Mouse (Mus musculus): ENCODE results near the gene Pon2. TPM values are rescaled to one million over a fixed set of nuclear protein-coding genes. Genes with fewer than 3 reads are reported as not detected.
"Not testable (repeated sequence)": the region's sequence is repeated elsewhere in the genome, so short reads cannot be mapped to it uniquely, and the experiment has no call there.

Pon2 gene
- 14.1 and 16.3 TPM in 2 replicates for polyA plus RNA-seq (2012; rRNA removed)

DNA sequence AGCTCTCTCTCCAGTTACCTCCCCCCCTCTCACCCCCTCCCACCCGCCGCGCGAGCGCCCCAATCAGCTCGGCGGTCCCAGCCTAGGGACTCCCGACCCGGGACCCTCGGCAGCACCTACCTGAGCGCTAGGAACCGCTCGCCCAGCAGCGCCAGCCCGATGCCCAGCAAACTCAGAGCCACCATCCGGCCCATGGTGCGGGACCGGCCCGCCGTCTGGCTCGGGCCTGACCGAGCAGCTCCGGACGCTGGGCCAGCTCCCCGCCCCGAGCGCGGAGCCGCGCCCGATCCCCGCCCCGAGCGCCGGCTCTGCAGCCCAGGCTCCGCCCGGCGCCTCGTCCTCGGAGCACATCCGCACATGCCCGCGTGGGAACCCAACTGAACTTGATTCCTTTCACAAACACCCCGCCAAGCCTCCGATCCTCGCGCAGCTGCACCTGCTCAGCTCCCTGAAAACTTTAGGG, at the start of gene Pon2:
Pon2 (minus strand) TSS at position 364 of the 463 bp plus-strand sequence.
- Histone ChIP-seq H3K27me3 (replicated peaks; ENCODE audit: control insufficient read depth, insufficient read depth, low read length) (no peaks in the 10 kb centered on the region), H3K4me3 (ENCODE audit: insufficient read depth, low read depth, low read length) (peak within 1 kb of the TSS; percentile 98), H3K4me1 (ENCODE audit: control insufficient read depth, insufficient read depth, low read length) (no peaks in the 10 kb centered on the region), H3K36me3 (ENCODE audit: control insufficient read depth, insufficient read depth, low read length) (no peaks in the 10 kb centered on the region), H3K27ac (ENCODE audit: insufficient read depth, low read depth, low read length) (peak within 1 kb of the TSS; percentile 92)
- TF ChIP-seq CTCF (conservative IDR thresholded peaks at IDR 0.05; ENCODE audit: insufficient read depth, insufficient read length, low read depth, low read length) (0 out of 2 replicates have a peak, but pooled peaks have one; percentile 1), POLR2A (IDR thresholded peaks at IDR 0.05; ENCODE audit: low read depth, low read length) (no peak)
- 1% methylated on average over 45 of the region's 47 CpGs for WGBS
- DNase-seq, result peak; percentile 87

DNA sequence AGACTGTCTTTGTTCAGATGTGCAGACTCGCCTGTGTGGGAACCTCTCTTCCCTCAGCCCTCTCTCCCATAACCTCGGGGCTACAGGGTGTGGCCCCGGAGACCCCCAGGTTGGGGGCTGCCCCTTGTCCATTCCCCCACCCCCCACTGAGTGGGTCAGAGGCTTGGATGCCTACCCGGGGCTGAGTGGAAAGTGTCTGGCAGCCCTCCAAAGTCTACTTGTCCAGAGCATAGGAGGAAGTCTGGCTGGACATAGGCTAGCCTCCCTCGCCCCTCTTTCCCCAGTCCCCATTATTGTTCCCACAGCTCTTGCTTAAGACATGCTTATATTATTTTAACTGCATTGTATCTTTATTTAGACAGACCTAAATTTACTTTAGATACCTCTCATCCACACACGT, 46.0 kb upstream of the Pon2 start:
- Histone ChIP-seq H3K4me3 (ENCODE audit: insufficient read depth, low read depth, low read length) (no peak overlapping the region), H3K4me1 (ENCODE audit: control insufficient read depth, insufficient read depth, low read length) (no peaks in the 10 kb centered on the region), H3K27me3 (replicated peaks; ENCODE audit: control insufficient read depth, insufficient read depth, low read length) (no peaks in the 10 kb centered on the region), H3K27ac (ENCODE audit: insufficient read depth, low read depth, low read length) (no peak overlapping the region), H3K36me3 (ENCODE audit: control insufficient read depth, insufficient read depth, low read length) (no peaks in the 10 kb centered on the region)
- 56% methylated on average over 6 of the region's 6 CpGs for WGBS
- TF ChIP-seq CTCF (conservative IDR thresholded peaks at IDR 0.05; ENCODE audit: insufficient read depth, insufficient read length, low read depth, low read length), result no peak
- TF ChIP-seq POLR2A (IDR thresholded peaks at IDR 0.05; ENCODE audit: low read depth, low read length), result no peak
- no peak for DNase-seq

DNA sequence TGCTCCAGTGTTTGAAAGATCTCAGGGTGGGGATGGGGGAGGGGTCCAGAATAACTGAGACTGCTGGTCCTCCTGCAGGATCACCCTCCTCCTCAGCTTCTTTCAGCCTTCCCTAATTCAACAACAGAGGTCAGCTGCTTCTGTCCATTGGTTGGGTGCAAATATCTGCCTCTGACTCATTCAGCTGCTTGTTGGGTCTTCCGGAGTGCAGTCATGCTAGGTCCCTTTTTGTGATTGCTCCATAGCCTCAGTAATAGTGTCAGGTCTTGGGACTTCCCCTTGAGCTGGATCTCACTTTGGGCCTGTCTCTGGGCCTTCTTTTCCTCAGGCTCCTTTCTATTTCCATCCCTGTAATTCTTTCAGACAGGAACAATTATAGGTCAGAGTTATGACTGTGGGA, 41.0 kb upstream of the Pon2 start:
- DNase-seq; H3K27ac ChIP-seq (ENCODE audit: insufficient read depth, low read depth, low read length); H3K27me3 ChIP-seq (replicated peaks; ENCODE audit: control insufficient read depth, insufficient read depth, low read length); H3K4me1 ChIP-seq (ENCODE audit: control insufficient read depth, insufficient read depth, low read length); H3K4me3 ChIP-seq (ENCODE audit: insufficient read depth, low read depth, low read length); H3K36me3 ChIP-seq (ENCODE audit: control insufficient read depth, insufficient read depth, low read length): not testable (repeated sequence)
- 97% methylated on average over 1 of the region's 1 CpGs for WGBS

DNA sequence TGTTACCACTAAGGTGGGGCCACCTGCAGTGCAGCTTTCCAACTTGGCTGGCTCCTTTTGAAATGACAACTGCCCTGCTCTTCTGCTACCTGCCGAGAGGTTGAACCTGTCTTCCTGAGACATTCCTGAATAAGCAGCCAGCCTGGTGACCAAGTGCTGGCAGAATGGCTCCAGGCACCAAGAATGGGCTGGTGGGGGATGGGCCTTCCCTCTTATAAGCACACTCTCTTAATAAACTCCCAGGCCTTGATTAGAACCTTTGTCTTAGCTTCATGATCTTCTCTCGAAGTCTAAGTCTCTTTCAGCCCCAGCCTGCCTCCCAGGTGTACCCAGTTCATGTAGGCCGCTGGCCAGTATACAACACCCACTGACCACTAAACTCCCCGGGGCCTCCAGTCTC, 40.5 kb upstream of the Pon2 start:
- not testable (repeated sequence) for H3K4me1 ChIP-seq (ENCODE audit: control insufficient read depth, insufficient read depth, low read length); DNase-seq; H3K36me3 ChIP-seq (ENCODE audit: control insufficient read depth, insufficient read depth, low read length); H3K27me3 ChIP-seq (replicated peaks; ENCODE audit: control insufficient read depth, insufficient read depth, low read length); H3K4me3 ChIP-seq (ENCODE audit: insufficient read depth, low read depth, low read length); H3K27ac ChIP-seq (ENCODE audit: insufficient read depth, low read depth, low read length)
- 95% methylated on average over 4 of the region's 4 CpGs for WGBS

DNA sequence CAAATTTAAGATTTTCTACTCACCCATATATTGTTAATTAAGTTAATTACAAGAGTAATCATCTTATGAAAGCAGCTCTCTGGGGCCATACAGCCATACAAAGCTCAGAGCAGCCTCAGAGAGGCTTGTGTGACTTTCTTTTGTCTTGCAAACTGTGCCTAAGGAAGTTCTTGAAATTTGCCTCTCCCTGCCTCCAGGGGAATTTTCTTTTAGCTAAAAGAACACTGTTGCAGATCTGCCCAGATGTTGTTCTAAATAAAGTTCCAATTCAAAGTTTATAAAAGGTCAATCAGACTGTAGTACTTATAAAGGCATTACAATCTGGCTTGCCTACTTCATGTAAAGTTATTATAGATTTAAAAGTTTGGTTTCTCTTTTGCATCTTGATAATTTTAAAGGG, 37.8 kb upstream of the Pon2 start:
- not testable (repeated sequence) for H3K27ac ChIP-seq (ENCODE audit: insufficient read depth, low read depth, low read length); H3K4me3 ChIP-seq (ENCODE audit: insufficient read depth, low read depth, low read length); H3K4me1 ChIP-seq (ENCODE audit: control insufficient read depth, insufficient read depth, low read length); H3K36me3 ChIP-seq (ENCODE audit: control insufficient read depth, insufficient read depth, low read length); DNase-seq; H3K27me3 ChIP-seq (replicated peaks; ENCODE audit: control insufficient read depth, insufficient read depth, low read length)

DNA sequence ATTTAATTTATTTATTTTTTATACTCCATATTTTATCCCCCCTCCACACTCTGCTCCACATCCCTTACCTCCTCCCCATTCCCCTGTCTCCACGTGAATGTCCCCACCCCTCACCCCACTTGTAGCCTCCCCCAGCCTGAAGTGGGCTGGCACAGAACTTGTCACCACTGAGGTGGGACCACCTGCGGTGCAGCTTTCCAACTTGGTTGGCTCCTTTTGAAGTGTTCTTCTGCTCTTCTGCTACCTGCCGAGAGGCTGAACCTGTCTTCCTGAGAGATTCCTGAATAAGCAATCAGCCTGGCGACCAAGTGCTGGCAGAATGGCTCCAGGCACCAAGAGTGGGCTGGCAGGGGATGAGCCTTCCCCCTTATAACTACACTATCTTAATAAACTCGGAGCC, 35.8 kb upstream of the Pon2 start:
- Histone ChIP-seq H3K4me1 (ENCODE audit: control insufficient read depth, insufficient read depth, low read length) (no peaks in the 10 kb centered on the region), H3K27ac (ENCODE audit: insufficient read depth, low read depth, low read length) (no peak overlapping the region), H3K4me3 (ENCODE audit: insufficient read depth, low read depth, low read length) (no peak overlapping the region), H3K27me3 (replicated peaks; ENCODE audit: control insufficient read depth, insufficient read depth, low read length) (no peaks in the 10 kb centered on the region), H3K36me3 (ENCODE audit: control insufficient read depth, insufficient read depth, low read length) (no peaks in the 10 kb centered on the region)
- TF ChIP-seq POLR2A (IDR thresholded peaks at IDR 0.05; ENCODE audit: low read depth, low read length) (no peak), CTCF (conservative IDR thresholded peaks at IDR 0.05; ENCODE audit: insufficient read depth, insufficient read length, low read depth, low read length) (no peak)
- WGBS, result 70% methylated on average over 5 of the region's 5 CpGs
- DNase-seq, result no peak

DNA sequence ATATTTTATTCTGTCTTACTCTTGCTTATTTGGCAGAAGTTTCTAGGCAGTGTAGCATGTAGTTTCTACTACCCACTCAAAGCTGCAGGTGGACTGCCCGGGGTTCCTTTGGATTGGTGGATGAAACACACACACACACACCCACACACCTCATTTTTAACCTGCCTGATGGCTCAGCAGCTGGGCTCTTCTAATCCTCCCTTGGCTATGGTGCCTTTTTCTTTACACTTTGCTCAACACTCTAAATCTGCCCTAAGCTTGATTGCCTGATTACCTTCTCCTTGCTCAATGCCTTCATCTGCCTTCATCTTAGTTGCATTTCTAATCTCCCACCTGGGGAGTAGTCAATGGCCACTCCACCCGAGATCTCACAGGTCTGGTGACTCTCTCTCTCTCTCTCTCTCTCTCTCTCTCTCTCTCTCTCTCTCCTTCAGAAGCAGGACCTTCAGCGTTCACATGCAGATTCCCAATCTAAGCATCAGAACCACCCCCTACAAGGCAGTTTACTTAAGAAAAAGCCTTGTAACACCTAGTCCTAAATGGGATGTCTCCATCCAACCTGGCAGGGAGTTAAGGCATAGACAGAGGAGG, 34.4 kb upstream of the Pon2 start:
- Histone ChIP-seq H3K27ac (ENCODE audit: insufficient read depth, low read depth, low read length) (no peak overlapping the region), H3K4me1 (ENCODE audit: control insufficient read depth, insufficient read depth, low read length) (no peaks in the 10 kb centered on the region), H3K4me3 (ENCODE audit: insufficient read depth, low read depth, low read length) (no peak overlapping the region), H3K27me3 (replicated peaks; ENCODE audit: control insufficient read depth, insufficient read depth, low read length) (no peaks in the 10 kb centered on the region), H3K36me3 (ENCODE audit: control insufficient read depth, insufficient read depth, low read length) (no peaks in the 10 kb centered on the region)
- WGBS, result 78% methylated on average over 3 of the region's 3 CpGs
- TF ChIP-seq POLR2A (IDR thresholded peaks at IDR 0.05; ENCODE audit: low read depth, low read length), result no peak
- DNase-seq, result no peak

DNA sequence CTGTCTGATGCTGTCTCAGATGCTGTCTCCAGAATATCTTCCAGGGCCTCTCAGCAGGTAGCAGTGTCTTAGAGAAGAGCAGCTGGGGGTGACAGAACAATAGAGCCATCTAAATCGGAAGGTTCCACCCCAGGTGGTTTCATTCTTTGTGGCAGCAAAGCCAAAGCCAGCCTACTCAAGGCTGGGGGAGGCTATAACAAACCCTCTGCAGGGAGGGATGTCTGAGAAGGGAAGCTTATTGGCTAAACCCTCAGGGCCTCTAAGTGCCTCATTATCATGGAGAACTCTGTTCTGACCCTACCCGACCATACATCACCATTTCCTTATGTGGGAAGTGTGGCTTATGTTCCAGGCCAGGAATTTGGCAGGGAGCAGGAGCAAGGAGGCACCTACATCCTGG, 26.9 kb upstream of the Pon2 start:
- H3K4me1 ChIP-seq (ENCODE audit: control insufficient read depth, insufficient read depth, low read length), result no peaks in the 10 kb centered on the region
- TF ChIP-seq POLR2A (IDR thresholded peaks at IDR 0.05; ENCODE audit: low read depth, low read length) (no peak), CTCF (conservative IDR thresholded peaks at IDR 0.05; ENCODE audit: insufficient read depth, insufficient read length, low read depth, low read length) (no peak)
- H3K4me3 ChIP-seq (ENCODE audit: insufficient read depth, low read depth, low read length), result no peak overlapping the region
- no peak overlapping the region for H3K27ac ChIP-seq (ENCODE audit: insufficient read depth, low read depth, low read length)
- H3K27me3 ChIP-seq (replicated peaks; ENCODE audit: control insufficient read depth, insufficient read depth, low read length), result no peaks in the 10 kb centered on the region
- DNase-seq, result no peak
- H3K36me3 ChIP-seq (ENCODE audit: control insufficient read depth, insufficient read depth, low read length), result no peaks in the 10 kb centered on the region
- WGBS, result 50% methylated on average over 2 of the region's 2 CpGs

DNA sequence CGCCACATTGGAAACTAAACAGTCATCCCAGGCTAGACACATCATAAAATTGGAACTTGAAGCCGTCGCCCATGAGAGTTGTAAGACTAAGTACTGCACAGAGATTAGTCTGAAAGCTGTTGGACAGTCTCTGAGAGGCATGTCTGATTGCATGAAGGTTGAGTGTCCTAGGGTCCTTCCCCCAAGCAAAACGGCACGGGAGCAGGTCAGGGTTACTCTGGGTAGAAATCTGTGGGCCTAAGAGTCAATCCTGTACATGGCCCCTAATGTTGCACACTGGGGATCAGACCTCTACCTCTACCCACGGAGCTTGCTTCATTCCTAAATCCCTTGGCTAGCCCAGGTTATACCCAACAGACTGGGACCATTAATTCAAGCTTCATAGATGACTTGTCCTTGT, 25.8 kb upstream of the Pon2 start:
- H3K4me3 ChIP-seq (ENCODE audit: insufficient read depth, low read depth, low read length); DNase-seq; H3K4me1 ChIP-seq (ENCODE audit: control insufficient read depth, insufficient read depth, low read length); H3K36me3 ChIP-seq (ENCODE audit: control insufficient read depth, insufficient read depth, low read length); H3K27me3 ChIP-seq (replicated peaks; ENCODE audit: control insufficient read depth, insufficient read depth, low read length); H3K27ac ChIP-seq (ENCODE audit: insufficient read depth, low read depth, low read length): not testable (repeated sequence)
- 94% methylated on average over 6 of the region's 6 CpGs for WGBS
